In genomic region chr10:106732265-106732664, GRCm38 (mm10) we compare ENCODE assay signal across 19 mouse cellular contexts.
DNase-seq lines count a peak whose midpoint lies in the region; ATAC-seq and TF ChIP-seq lines count a peak whose summit lies in the region.
"Had no signal": no experiment of that assay in that cellular context is flagged by ENCODE, and none has a peak within 500 bp of the region (broad histone marks: within the 10 kb centered on the region; RNA-seq: fewer than 3 reads in every experiment).

No protein-coding gene starts in this region.

- no peaks in the 10 kb centered on the region for H3K36me3 ChIP-seq in hindbrain, embryonic 16.5 days (ENCODE audit: control insufficient read depth, insufficient read depth, low read length)
- no peaks in the 10 kb centered on the region for H3K36me3 ChIP-seq in hindbrain, embryonic 14.5 days (replicated peaks; ENCODE audit: control insufficient read depth, insufficient read depth)
- H3K36me3 ChIP-seq in midbrain, postnatal 0 days (ENCODE audit: insufficient read depth, low read length), result no peaks in the 10 kb centered on the region
- no peaks in the 10 kb centered on the region for H3K36me3 ChIP-seq in midbrain, embryonic 11.5 days (ENCODE audit: control insufficient read depth, insufficient read depth, low read length)
- H3K36me3 ChIP-seq: heart, embryonic 12.5 days; hindbrain, embryonic 15.5 days had no signal

- H3K27ac ChIP-seq in hindbrain, embryonic 16.5 days (ENCODE audit: low read depth, low read length), result no peak overlapping the region
- H3K27ac ChIP-seq in hindbrain, embryonic 14.5 days, result no peak overlapping the region
- no peak overlapping the region for H3K27ac ChIP-seq in midbrain, postnatal 0 days (ENCODE audit: low read depth, low read length)
- no peak overlapping the region for H3K27ac ChIP-seq in midbrain, embryonic 11.5 days (ENCODE audit: low read depth, low read length)
- H3K27ac ChIP-seq: hindbrain, embryonic 15.5 days; kidney, postnatal 0 days had no signal

- H3K27me3 ChIP-seq in hindbrain, embryonic 16.5 days (replicated peaks; ENCODE audit: control insufficient read depth, insufficient read depth, low read length), result no peaks in the 10 kb centered on the region
- H3K27me3 ChIP-seq in hindbrain, embryonic 14.5 days (ENCODE audit: control insufficient read depth, insufficient read depth, low read length), result no peaks in the 10 kb centered on the region
- no peaks in the 10 kb centered on the region for H3K27me3 ChIP-seq in midbrain, postnatal 0 days (ENCODE audit: insufficient read depth, low read length)
- no peaks in the 10 kb centered on the region for H3K27me3 ChIP-seq in midbrain, embryonic 11.5 days (ENCODE audit: control insufficient read depth, insufficient read depth, low read length)
- H3K27me3 ChIP-seq: heart, embryonic 12.5 days; hindbrain, embryonic 15.5 days had no signal

- 71% methylated on average over 2 of the region's 2 CpGs for WGBS in hindbrain, embryonic 16.5 days
- whole genome bisulfite sequencing in hindbrain, embryonic 14.5 days, result 82% methylated on average over 2 of the region's 2 CpGs
- WGBS in midbrain, postnatal 0 days, result 67% methylated on average over 2 of the region's 2 CpGs
- 72% methylated on average over 2 of the region's 2 CpGs for WGBS in midbrain, embryonic 11.5 days

- no peak for TF ChIP-seq CTCF in midbrain, postnatal 0 days (IDR thresholded peaks at IDR 0.05)

- no peaks in the 10 kb centered on the region for H3K9me3 ChIP-seq in hindbrain, embryonic 16.5 days (ENCODE audit: control insufficient read depth, low read length)
- no peaks in the 10 kb centered on the region for H3K9me3 ChIP-seq in hindbrain, embryonic 14.5 days (ENCODE audit: control insufficient read depth, low read length)
- H3K9me3 ChIP-seq in midbrain, postnatal 0 days (ENCODE audit: low read length), result no peaks in the 10 kb centered on the region
- H3K9me3 ChIP-seq in midbrain, embryonic 11.5 days (ENCODE audit: control insufficient read depth, low read length), result no peaks in the 10 kb centered on the region
- H3K9me3 ChIP-seq: heart, embryonic 12.5 days; hindbrain, embryonic 15.5 days had no signal

- H3K4me2 ChIP-seq in hindbrain, embryonic 16.5 days (ENCODE audit: low read length), result no peak overlapping the region
- H3K4me2 ChIP-seq in hindbrain, embryonic 14.5 days (replicated peaks), result no peak overlapping the region
- no peak overlapping the region for H3K4me2 ChIP-seq in midbrain, postnatal 0 days (ENCODE audit: low read depth, low read length, poor library complexity, severe bottlenecking)
- no peak overlapping the region for H3K4me2 ChIP-seq in midbrain, embryonic 11.5 days
- H3K4me2 ChIP-seq: heart, embryonic 12.5 days; hindbrain, embryonic 15.5 days had no signal

- no peak for DNase-seq in hindbrain, embryonic 14.5 days (ENCODE audit: low spot score)
- DNase-seq in midbrain, postnatal 0 days (ENCODE audit: low spot score), result peak; percentile 67
- DNase-seq in midbrain, embryonic 11.5 days (ENCODE audit: low spot score, missing footprints), result no peak
- peak; percentile 63 for DNase-seq in cerebellum, adult 8-10 months
- DNase-seq in kidney, postnatal 36 days, result no peak
- DNase-seq in urinary bladder, adult 18-20 months (ENCODE audit: low spot score in 2 of 2), result no peak
- DNase-seq: adrenal gland, postnatal 36 days; embryo, embryonic 11 days; kidney, adult 18-20 months; liver; liver, postnatal 0 days; lung, postnatal 10 days; midbrain, embryonic 14.5 days; thymus, postnatal 25 days had no signal

- no peaks in the 10 kb centered on the region for H3K4me1 ChIP-seq in hindbrain, embryonic 16.5 days (ENCODE audit: control insufficient read depth, insufficient read depth, low read depth, low read length)
- no peaks in the 10 kb centered on the region for H3K4me1 ChIP-seq in hindbrain, embryonic 14.5 days (replicated peaks; ENCODE audit: control insufficient read depth, insufficient read depth, low read length)
- H3K4me1 ChIP-seq in midbrain, postnatal 0 days (ENCODE audit: insufficient read depth, low read length), result no peaks in the 10 kb centered on the region
- H3K4me1 ChIP-seq in midbrain, embryonic 11.5 days (ENCODE audit: control insufficient read depth, insufficient read depth, low read length), result no peaks in the 10 kb centered on the region
- H3K4me1 ChIP-seq: heart, embryonic 12.5 days; hindbrain, embryonic 15.5 days had no signal

- ATAC-seq in hindbrain, embryonic 16.5 days, result peak; percentile 50; the same call in 1 of the 2 replicates
- no peak for ATAC-seq in hindbrain, embryonic 14.5 days (ENCODE audit: low FRiP score)
- ATAC-seq in midbrain, postnatal 0 days (ENCODE audit: low FRiP score), result no peak
- no peak for ATAC-seq in midbrain, embryonic 11.5 days (ENCODE audit: low FRiP score)
- ATAC-seq: liver, postnatal 0 days had no signal

- no peak overlapping the region for H3K4me3 ChIP-seq in hindbrain, embryonic 16.5 days (ENCODE audit: low read length)
- H3K4me3 ChIP-seq in hindbrain, embryonic 14.5 days (replicated peaks; ENCODE audit: low read length), result no peak overlapping the region
- no peak overlapping the region for H3K4me3 ChIP-seq in midbrain, postnatal 0 days (ENCODE audit: low read depth, low read length)
- no peak overlapping the region for H3K4me3 ChIP-seq in midbrain, embryonic 11.5 days (ENCODE audit: low read depth, low read length)
- H3K4me3 ChIP-seq: heart, embryonic 12.5 days; hindbrain, embryonic 15.5 days; myocyte had no signal

- H3K9ac ChIP-seq in hindbrain, embryonic 16.5 days (ENCODE audit: low read depth, low read length), result no peak overlapping the region
- no peak overlapping the region for H3K9ac ChIP-seq in hindbrain, embryonic 14.5 days
- no peak overlapping the region for H3K9ac ChIP-seq in midbrain, postnatal 0 days (replicated peaks; ENCODE audit: low read length, poor library complexity, severe bottlenecking)
- H3K9ac ChIP-seq in midbrain, embryonic 11.5 days (ENCODE audit: low read length), result no peak overlapping the region
- H3K9ac ChIP-seq: heart, embryonic 12.5 days; hindbrain, embryonic 15.5 days; liver, postnatal 0 days had no signal

Comparison
In these comparisons a context has a peak if more than half of its experiments do, and no peak if none do; other contexts are left out.
1. DNase-seq: peak in midbrain, postnatal 0 days (single experiment) and cerebellum, adult 8-10 months (single experiment); none in hindbrain, embryonic 14.5 days (single experiment), midbrain, embryonic 11.5 days (single experiment), kidney, postnatal 36 days (0 of 2) and urinary bladder, adult 18-20 months (0 of 2).